Mouse (Mus musculus): ENCODE results near the gene Brpf3.

DNA sequence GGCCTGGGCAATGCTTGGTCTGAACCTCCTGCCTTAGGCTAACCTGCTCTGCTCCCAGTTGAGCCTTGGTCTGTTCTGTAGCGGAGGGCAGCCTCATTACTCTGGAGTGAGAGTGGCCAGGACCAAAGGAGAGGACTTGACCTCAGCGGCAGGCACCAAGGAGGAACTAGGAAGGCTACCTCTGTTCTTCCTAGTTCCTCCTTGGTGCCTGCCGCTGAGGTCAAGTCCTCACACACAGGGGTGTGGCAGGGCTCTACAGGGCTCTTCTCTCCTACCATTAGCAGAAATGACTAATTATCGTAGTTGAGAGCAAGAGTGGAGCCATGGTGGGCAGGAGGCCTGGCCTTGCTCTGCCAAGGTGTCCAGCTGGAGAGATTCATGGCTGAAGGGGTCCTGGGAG is 66.5 kb downstream of the Brpf3 start:
- TF ChIP-seq CTCF (IDR thresholded peaks at IDR 0.05; ENCODE audit: low read depth, low read length) (no peak), TAL1 (conservative IDR thresholded peaks at IDR 0.05; ENCODE audit: low read depth, low read length) (no peak), GATA1 (IDR thresholded peaks at IDR 0.05; ENCODE audit: borderline replicate concordance, low read length) (no peak), POLR2AphosphoS5 (IDR thresholded peaks at IDR 0.05; ENCODE audit: insufficient replicate concordance, low read depth, low read length) (no peak), GATA2 (IDR thresholded peaks at IDR 0.05; ENCODE audit: borderline replicate concordance, low read depth, low read length) (no peak)
